Comparison of ENCODE assay signal across 7 mouse cellular contexts in the genomic region with DNA sequence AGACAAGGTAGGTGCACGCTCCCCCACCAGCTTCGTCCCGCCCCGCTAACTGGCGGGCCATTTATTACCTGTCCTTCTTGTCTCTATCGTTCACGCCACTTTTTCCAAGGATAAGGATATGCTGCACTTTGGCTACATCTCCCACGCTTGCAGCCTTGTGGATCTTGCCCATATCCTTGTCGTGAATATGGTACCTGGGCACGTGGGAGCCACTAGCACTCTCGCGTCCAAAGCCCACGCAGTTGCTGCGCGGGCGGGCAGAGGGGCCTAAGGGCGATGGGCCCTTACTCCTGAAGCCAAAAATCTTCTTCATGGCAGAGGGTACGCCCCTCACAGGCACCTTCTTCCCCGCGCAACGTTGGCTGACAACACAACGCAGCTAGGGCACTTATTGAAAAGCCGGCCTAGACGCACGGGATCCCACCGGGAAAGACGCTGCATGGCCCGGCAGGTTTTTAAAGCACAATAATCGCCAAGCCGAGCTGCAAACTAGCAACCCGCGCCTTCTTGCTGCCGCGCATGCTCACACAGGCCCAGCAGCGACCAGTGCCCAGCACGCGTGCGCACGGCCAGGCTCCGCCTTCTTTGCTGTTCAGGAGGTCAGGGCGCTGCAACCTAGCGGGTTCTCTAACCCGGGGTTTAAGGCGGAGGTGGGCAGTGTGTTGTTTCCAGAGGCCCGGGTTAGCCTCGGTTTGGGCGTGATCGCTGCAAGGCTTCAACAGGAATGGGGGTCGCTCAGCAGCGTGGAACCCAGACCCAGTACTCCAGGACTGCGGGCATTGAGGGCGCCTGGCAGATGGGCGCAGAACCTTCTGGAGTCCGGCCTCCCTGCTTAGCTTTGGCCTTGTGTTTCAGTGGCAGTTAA. TPM values are rescaled to one million over a fixed set of nuclear protein-coding genes. Genes with fewer than 3 reads are reported as not detected.
DNase-seq lines count a peak whose midpoint lies in the region; ATAC-seq lines count a peak whose summit lies in the region.

Gene Ankrd26, minus strand, starts transcription at position 482 of the 865 bp plus-strand sequence.

- no peaks in the 10 kb centered on the region for H3K27me3 ChIP-seq in intestine, embryonic 15.5 days (replicated peaks)
- H3K27me3 ChIP-seq in midbrain, embryonic 10.5 days (ENCODE audit: low read depth, poor library complexity, severe bottlenecking), result no peaks in the 10 kb centered on the region

- 4% methylated on average over 54 of the region's 54 CpGs for WGBS in intestine, embryonic 15.5 days
- WGBS in midbrain, embryonic 10.5 days, result 6% methylated on average over 54 of the region's 54 CpGs

- H3K4me2 ChIP-seq in intestine, embryonic 15.5 days (replicated peaks), result peak within 1 kb of the TSS; percentile 93

- 0 out of 2 replicates have a peak, but pooled peaks cover 2% of the 10 kb centered on the region for H3K4me1 ChIP-seq in intestine, embryonic 15.5 days (replicated peaks)
- H3K4me1 ChIP-seq in midbrain, embryonic 10.5 days, result peaks cover 42% of the 10 kb centered on the region

- intact Hi-C loops in gastrocnemius, postnatal 36 days (cut with DNase I), result no loop called here
- intact Hi-C loops in left cerebral cortex, postnatal 25 days (cut with DNase I), result no loop called here

- H3K9ac ChIP-seq in intestine, embryonic 15.5 days, result peak within 1 kb of the TSS; percentile 81

- no peaks in the 10 kb centered on the region for H3K9me3 ChIP-seq in intestine, embryonic 15.5 days
- no peaks in the 10 kb centered on the region for H3K9me3 ChIP-seq in midbrain, embryonic 10.5 days (replicated peaks)

- DNase-seq in adrenal gland, adult 2 months, result peak; percentile 97
- peak; percentile 87 for DNase-seq in embryo, embryonic 11.5 days (ENCODE audit: low read depth, low spot score)
- DNase-seq in gastrocnemius, postnatal 36 days, result peak; percentile 88 to 94
- peak; percentile 90 to 93 for DNase-seq in left cerebral cortex, postnatal 25 days (ENCODE audit: low spot score in 2 of 2)
- peak; percentile 93 for DNase-seq in midbrain, embryonic 10.5 days (ENCODE audit: low spot score)
- DNase-seq in right cerebral cortex, postnatal 4 days, result peak; percentile 86

- peak within 1 kb of the TSS; percentile 66 for H3K27ac ChIP-seq in intestine, embryonic 15.5 days
- H3K27ac ChIP-seq in midbrain, embryonic 10.5 days (replicated peaks), result peak within 1 kb of the TSS; percentile 92

- H3K36me3 ChIP-seq in intestine, embryonic 15.5 days, result no peaks in the 10 kb centered on the region; the same call in 1 of the 2 replicates
- peaks cover 24% of the 10 kb centered on the region for H3K36me3 ChIP-seq in midbrain, embryonic 10.5 days

- peak; percentile 99 for ATAC-seq in intestine, embryonic 15.5 days

- H3K4me3 ChIP-seq in intestine, embryonic 15.5 days (replicated peaks), result peak within 1 kb of the TSS; percentile 69
- peak within 1 kb of the TSS; percentile 76 for H3K4me3 ChIP-seq in midbrain, embryonic 10.5 days

RNA-seq across cellular contexts. Expression of gene Ankrd26, which starts in this region (rescaled TPM):
- total RNA-seq in adrenal gland, adult 2 months (2021), result 1 to 10 TPM; 2.6 to 4.5 TPM
- polyA plus RNA-seq in adrenal gland, adult 2 months (2012; rRNA removed), result 0.22 TPM in 2 replicates
- total RNA-seq in gastrocnemius, postnatal 36 days (2021), result 1 to 10 TPM; 1.7 to 1.9 TPM
- polyA plus RNA-seq in intestine, embryonic 15.5 days (2015; fragmentation: Nextera tagmentation; extraction: Ambion mirVana), result 10.5 and 11.2 TPM in 2 replicates
- 10 to 100 TPM; 11.1 to 12.5 TPM for total RNA-seq in left cerebral cortex, postnatal 25 days (2021)
- polyA plus RNA-seq in midbrain, embryonic 10.5 days (2016; fragmentation: Nextera tagmentation; extraction: Ambion mirVana), result 17.5 and 20.6 TPM in 2 replicates

Comparison
In these comparisons a context has a peak if more than half of its experiments do, and no peak if none do; other contexts are left out.
1. Peak in every context shown above with its lines: DNase-seq, ATAC-seq, H3K4me3 ChIP-seq and H3K27ac ChIP-seq.